ENCODE assay signal across 11 mouse cellular contexts in genomic region chr15:101322640-101323039, GRCm38 (mm10). TPM values are rescaled to one million over a fixed set of nuclear protein-coding genes. Genes with fewer than 3 reads are reported as not detected.
"Had no signal": no experiment of that assay in that cellular context is flagged by ENCODE, and none has a peak within 500 bp of the region (broad histone marks: within the 10 kb centered on the region; RNA-seq: fewer than 3 reads in every experiment).

No protein-coding gene starts in this region.

- DNase-seq: lung, adult 18-20 months; lung, embryonic 14.5 days; lung, postnatal 10 days; lung, postnatal 4 days; midbrain, embryonic 14.5 days; right cerebral cortex, postnatal 14 days; thymus, adult 18-20 months; thymus, postnatal 14 days; thymus, postnatal 36 days had no signal

RNA-seq across cellular contexts. Expression of gene 6030408B16Rik, which starts 29.6 kb away (rescaled TPM):
- total RNA-seq: megakaryocyte, adult 5-6 weeks; megakaryocyte-erythroid progenitor cell, adult 5-6 weeks had no signal

RNA-seq across cellular contexts. Expression of gene Krt80, which starts 47.3 kb away (rescaled TPM):
- total RNA-seq: megakaryocyte-erythroid progenitor cell, adult 5-6 weeks had no signal
